Mouse (Mus musculus): ENCODE data around the gene Mapt. TPM values are rescaled to one million over a fixed set of nuclear protein-coding genes. Genes with fewer than 3 reads are reported as not detected.

Mapt gene
- polyA plus RNA-seq, 1 experiment from 2014 or later, result 67.7 TPM

DNA sequence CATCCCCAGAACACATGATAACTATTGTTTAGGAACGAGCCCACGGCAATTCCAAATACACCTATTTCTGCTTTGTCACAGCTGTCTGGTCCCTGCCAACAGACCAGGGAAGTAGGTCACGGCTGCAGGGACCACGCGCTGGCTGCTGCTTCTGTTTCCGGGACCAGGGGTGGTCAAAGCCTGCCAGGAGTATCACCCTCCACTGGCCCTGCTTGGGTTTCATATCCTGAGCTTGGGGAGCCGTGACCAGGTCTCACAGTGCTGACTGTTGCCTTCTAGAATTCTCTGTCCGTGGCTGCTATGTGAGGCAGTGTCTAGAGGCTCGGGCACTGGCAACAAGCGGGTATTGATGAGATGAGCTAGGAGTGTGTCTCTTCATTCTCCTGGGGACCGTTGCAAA is 36.2 kb downstream of the Mapt start:
- Histone ChIP-seq H3K4me3 (no peak overlapping the region), H3K27ac (no peak overlapping the region), H3K36me3 (no peaks in the 10 kb centered on the region), H3K4me1 (replicated peaks) (peaks cover 25% of the 10 kb centered on the region), H3K27me3 (ENCODE audit: insufficient read depth, poor library complexity, severe bottlenecking) (no peaks in the 10 kb centered on the region), H3K9me3 (no peaks in the 10 kb centered on the region)
- DNase-seq (ENCODE audit: low spot score), result no peak
- 88% methylated on average over 11 of the region's 11 CpGs for WGBS

DNA sequence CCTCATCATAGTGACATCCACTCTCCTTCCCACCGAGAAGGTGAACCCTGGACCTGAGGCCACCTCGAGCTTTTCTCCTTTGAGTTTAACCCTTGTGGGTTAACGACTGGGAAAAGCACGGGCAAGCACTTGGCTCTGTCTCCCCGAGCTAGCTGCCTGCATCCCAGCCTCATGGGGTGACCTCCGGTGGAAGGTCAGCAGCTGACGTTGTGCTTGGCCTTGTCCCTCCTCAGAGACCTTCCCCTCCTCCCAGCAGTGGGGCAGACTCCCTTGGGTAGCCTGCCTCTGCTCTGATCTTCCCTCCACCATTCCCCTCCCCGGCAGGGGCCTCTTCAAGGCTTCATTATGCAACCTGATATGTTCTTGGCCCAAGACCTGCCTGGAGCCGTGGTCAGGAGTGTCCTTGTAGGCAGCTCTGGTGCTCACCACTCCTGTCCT is 38.2 kb downstream of the Mapt start:
- Histone ChIP-seq H3K36me3 (no peaks in the 10 kb centered on the region), H3K27me3 (ENCODE audit: insufficient read depth, poor library complexity, severe bottlenecking) (no peaks in the 10 kb centered on the region; the same call in 1 of the 2 replicates), H3K4me3 (no peak overlapping the region), H3K27ac (no peak overlapping the region), H3K4me1 (replicated peaks) (peaks cover 30% of the 10 kb centered on the region), H3K9me3 (no peaks in the 10 kb centered on the region)
- 63% methylated on average over 9 of the region's 9 CpGs for WGBS
- DNase-seq (ENCODE audit: low spot score), result no peak

DNA sequence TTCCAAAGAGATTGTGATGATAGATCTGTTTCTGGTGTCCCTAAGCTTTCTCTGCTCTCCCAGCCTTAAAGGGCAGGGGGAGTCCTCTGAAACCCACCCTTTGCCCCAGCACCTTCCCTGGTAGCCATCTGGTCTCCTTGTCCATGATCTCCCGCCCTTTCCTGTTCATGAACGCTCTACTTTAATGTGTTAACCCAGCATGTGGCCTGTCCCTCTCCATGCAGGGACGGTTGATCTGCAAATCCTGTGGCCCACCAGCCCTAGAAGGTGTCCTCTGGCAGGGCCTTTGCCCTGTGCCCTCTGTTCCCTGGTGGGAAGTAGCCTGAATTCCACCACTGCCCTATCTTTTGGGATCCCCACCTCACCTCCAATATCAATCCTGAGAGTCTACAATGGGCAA is 39.3 kb downstream of the Mapt start:
- H3K9me3 ChIP-seq, result no peaks in the 10 kb centered on the region
- DNase-seq (ENCODE audit: low spot score), result no peak
- peaks cover 30% of the 10 kb centered on the region for H3K4me1 ChIP-seq (replicated peaks)
- H3K27ac ChIP-seq, result no peak overlapping the region
- no peaks in the 10 kb centered on the region for H3K36me3 ChIP-seq
- 72% methylated on average over 3 of the region's 3 CpGs for WGBS
- no peak overlapping the region for H3K4me3 ChIP-seq
- H3K27me3 ChIP-seq (ENCODE audit: insufficient read depth, poor library complexity, severe bottlenecking), result no peaks in the 10 kb centered on the region; the same call in 1 of the 2 replicates

DNA sequence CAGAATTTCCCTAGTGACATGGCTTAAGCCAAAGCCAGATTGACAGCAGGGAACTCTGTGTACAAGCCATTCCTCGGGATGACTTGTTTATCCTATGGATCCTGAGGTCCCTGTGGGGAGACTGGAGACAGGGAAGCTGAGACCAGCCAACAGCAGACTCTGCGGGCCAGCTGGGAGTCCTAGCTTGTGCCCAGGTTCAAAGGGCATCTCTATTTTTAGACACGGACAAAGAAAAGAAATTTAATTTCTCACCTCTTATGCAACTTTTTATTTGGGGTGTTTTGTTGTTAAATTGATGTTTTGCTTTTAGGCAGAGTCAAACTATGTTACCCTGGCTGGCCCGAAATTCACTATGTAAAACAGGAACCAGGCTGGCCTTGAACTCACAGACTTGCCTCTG is 39.7 kb downstream of the Mapt start:
- H3K27ac ChIP-seq, result no peak overlapping the region
- 74% methylated on average over 4 of the region's 4 CpGs for WGBS

DNA sequence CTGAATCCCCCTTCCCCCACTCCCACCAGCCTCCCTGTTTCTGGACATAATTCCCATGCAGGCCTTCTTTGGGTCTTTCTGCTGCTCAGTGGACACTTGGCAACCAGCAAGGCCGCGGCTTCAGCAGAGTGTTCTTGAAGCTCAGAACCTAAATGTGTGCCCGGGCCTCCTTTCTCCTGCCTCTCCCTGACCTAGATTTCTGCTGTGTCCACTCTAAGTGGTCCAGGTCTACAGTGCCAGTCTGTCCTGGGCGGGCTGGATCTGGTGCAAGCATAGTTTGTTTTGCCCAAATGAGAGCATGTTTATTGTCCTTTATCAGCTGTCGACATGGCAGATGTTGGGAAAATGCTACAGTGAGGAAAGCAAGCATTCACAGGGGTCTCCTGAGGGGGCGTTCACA is 40.7 kb downstream of the Mapt start:
- Histone ChIP-seq H3K4me1 (replicated peaks) (peaks cover 30% of the 10 kb centered on the region), H3K27me3 (ENCODE audit: insufficient read depth, poor library complexity, severe bottlenecking) (peaks cover 4% of the 10 kb centered on the region; the same call in 1 of the 2 replicates), H3K9me3 (no peaks in the 10 kb centered on the region), H3K36me3 (no peaks in the 10 kb centered on the region), H3K4me3 (no peak overlapping the region), H3K27ac (no peak overlapping the region)
- no peak for DNase-seq (ENCODE audit: low spot score)
- WGBS, result 82% methylated on average over 6 of the region's 6 CpGs

More for the DNA sequence above, 39.7 kb downstream of the Mapt start:
- peaks cover 30% of the 10 kb centered on the region for H3K4me1 ChIP-seq (replicated peaks)
- H3K27me3 ChIP-seq (ENCODE audit: insufficient read depth, poor library complexity, severe bottlenecking), result no peaks in the 10 kb centered on the region; the same call in 1 of the 2 replicates
- no peaks in the 10 kb centered on the region for H3K9me3 ChIP-seq
- H3K4me3 ChIP-seq, result no peak overlapping the region
- no peak for DNase-seq (ENCODE audit: low spot score)
- H3K36me3 ChIP-seq, result no peaks in the 10 kb centered on the region

DNA sequence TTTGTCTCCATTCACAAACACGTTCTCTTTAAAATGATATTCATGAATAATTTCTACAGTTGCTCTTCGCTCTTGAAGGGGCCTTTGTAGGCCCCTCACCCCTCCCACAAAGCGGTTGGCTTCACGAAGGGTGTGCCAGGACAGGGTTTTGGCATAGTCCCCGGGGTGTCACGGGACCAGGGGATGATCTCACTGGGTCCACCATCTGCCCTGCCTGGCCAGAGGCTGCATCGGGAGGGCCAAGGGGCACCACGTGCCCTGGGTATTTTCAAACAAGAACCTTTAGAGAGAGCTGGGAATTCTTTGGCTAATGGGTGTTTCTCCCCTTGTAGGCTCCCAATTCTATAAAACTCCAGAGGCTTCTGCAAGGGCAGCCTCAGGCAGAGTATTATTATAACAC is 41.2 kb downstream of the Mapt start:
- peaks cover 4% of the 10 kb centered on the region; the same call in 1 of the 2 replicates for H3K27me3 ChIP-seq (ENCODE audit: insufficient read depth, poor library complexity, severe bottlenecking)
- peaks cover 30% of the 10 kb centered on the region for H3K4me1 ChIP-seq (replicated peaks)
- no peak overlapping the region for H3K27ac ChIP-seq
- no peak for DNase-seq (ENCODE audit: low spot score)
- no peaks in the 10 kb centered on the region for H3K9me3 ChIP-seq
- no peaks in the 10 kb centered on the region for H3K36me3 ChIP-seq
- WGBS, result 83% methylated on average over 8 of the region's 8 CpGs
- H3K4me3 ChIP-seq, result no peak overlapping the region

- peaks cover 20% of the 10 kb centered on the region for H3K4me1 ChIP-seq (replicated peaks)
- 87% methylated on average over 7 of the region's 7 CpGs for WGBS
- no peak overlapping the region for H3K4me3 ChIP-seq
- H3K36me3 ChIP-seq, result no peaks in the 10 kb centered on the region
- no peak for DNase-seq (ENCODE audit: low spot score)
- H3K27ac ChIP-seq, result no peak overlapping the region
- H3K9me3 ChIP-seq, result no peaks in the 10 kb centered on the region
- peaks cover 15% of the 10 kb centered on the region; the same call in 1 of the 2 replicates for H3K27me3 ChIP-seq (ENCODE audit: insufficient read depth, poor library complexity, severe bottlenecking)
Observed at GRCm38 (mm10) chr11:104275765-104276164, 44.6 kb downstream of the Mapt start.

DNA sequence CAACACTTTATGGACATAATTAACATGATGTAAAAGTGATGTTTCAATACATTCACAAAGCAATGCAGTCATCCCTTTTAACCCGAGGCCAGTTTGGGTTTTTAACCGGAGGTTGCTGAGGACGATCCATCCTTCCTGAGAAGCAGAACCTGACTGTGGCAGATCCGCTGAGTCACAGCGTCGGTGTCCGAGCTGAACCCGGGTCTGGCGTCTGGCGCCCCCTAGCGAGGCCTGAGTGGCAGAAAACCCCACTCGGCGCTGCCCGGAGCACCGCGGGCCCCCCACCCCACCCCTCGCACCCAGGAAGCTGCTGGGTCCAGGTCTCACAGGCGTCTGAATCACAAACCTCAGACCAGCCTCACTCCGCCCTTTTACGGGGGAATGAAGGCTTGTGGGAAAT is 47.0 kb downstream of the Mapt start:
- H3K4me1 ChIP-seq (replicated peaks), result peaks cover 10% of the 10 kb centered on the region; the same call in 1 of the 2 replicates
- WGBS, result 7% methylated on average over 20 of the region's 20 CpGs
- H3K36me3 ChIP-seq, result peaks cover 5% of the 10 kb centered on the region; the same call in 1 of the 2 replicates
- H3K27ac ChIP-seq, result no peak overlapping the region
- peaks cover 15% of the 10 kb centered on the region; the same call in 1 of the 2 replicates for H3K27me3 ChIP-seq (ENCODE audit: insufficient read depth, poor library complexity, severe bottlenecking)
- H3K9me3 ChIP-seq, result no peaks in the 10 kb centered on the region
- peak; percentile 70 for DNase-seq (ENCODE audit: low spot score)
- 0 out of 2 replicates have a peak overlapping the region, but pooled peaks have one; percentile 9 for H3K4me3 ChIP-seq

DNA sequence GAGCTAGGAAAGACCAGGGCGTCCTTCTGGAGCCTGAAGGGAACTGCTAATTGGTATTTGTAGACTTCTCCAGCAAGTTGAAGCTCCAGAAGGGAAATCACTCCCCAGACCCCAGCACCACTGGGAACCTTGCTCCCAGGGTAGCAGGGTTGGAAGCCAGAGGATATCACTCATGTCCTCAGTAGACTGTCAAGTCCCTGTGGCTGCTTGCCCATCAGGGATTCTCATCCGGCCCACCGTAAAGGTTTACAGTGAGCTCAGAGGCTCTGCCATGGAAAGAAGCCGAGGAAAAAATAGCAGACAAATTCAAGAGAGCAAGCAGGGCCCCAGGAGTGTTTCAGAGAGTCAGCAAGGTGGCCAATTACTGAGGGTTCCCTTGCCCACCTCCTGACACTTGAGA is 47.9 kb downstream of the Mapt start:
- Histone ChIP-seq H3K9me3 (no peaks in the 10 kb centered on the region), H3K27ac (no peak overlapping the region)
- WGBS, result 83% methylated on average over 4 of the region's 4 CpGs

GRCm38 (mm10) chr11:104279538-104279937 is 48.3 kb downstream of the Mapt start:
- H3K4me3 ChIP-seq, result no peak overlapping the region
- no peak for DNase-seq (ENCODE audit: low spot score)
- 0 out of 2 replicates have a peak, but pooled peaks cover 15% of the 10 kb centered on the region for H3K27me3 ChIP-seq (ENCODE audit: insufficient read depth, poor library complexity, severe bottlenecking)
- WGBS, result 74% methylated on average over 3 of the region's 3 CpGs
- H3K9me3 ChIP-seq, result no peaks in the 10 kb centered on the region
- H3K36me3 ChIP-seq, result peaks cover 5% of the 10 kb centered on the region; the same call in 1 of the 2 replicates
- peaks cover 7% of the 10 kb centered on the region; the same call in 1 of the 2 replicates for H3K4me1 ChIP-seq (replicated peaks)
- H3K27ac ChIP-seq, result no peak overlapping the region

More for the DNA sequence above, 47.9 kb downstream of the Mapt start:
- no peak overlapping the region for H3K4me3 ChIP-seq
- H3K36me3 ChIP-seq, result peaks cover 5% of the 10 kb centered on the region; the same call in 1 of the 2 replicates
- peaks cover 7% of the 10 kb centered on the region; the same call in 1 of the 2 replicates for H3K4me1 ChIP-seq (replicated peaks)
- 0 out of 2 replicates have a peak, but pooled peaks cover 15% of the 10 kb centered on the region for H3K27me3 ChIP-seq (ENCODE audit: insufficient read depth, poor library complexity, severe bottlenecking)
- no peak for DNase-seq (ENCODE audit: low spot score)

DNA sequence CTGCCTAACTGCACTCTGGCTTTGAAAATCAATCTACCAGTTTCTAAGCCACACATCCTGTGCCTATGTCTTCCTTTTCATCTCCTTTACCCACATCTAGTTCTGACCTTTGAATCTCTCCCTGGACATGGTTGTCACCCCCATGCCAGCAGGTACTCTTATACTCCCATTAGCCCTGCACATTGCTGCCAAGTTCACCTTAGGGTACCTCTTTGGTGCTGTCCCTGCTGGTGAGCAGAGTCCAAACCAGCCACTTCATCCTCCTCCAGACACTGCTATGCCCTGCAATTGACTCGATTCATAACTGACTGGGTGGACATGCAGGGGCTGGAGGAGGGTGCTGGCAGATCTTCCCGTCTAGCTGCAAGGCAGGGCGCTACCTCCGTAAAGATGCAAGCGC is 50.3 kb downstream of the Mapt start:
- WGBS, result 90% methylated on average over 5 of the region's 5 CpGs
- DNase-seq (ENCODE audit: low spot score), result no peak

GRCm38 (mm10) chr11:104287113-104287512 is 55.9 kb downstream of the Mapt start:
- no peak for DNase-seq (ENCODE audit: low spot score)
- peaks cover 3% of the 10 kb centered on the region; the same call in 1 of the 2 replicates for H3K9me3 ChIP-seq
- H3K27ac ChIP-seq, result no peak overlapping the region
- H3K4me1 ChIP-seq (replicated peaks), result peaks cover 22% of the 10 kb centered on the region
- H3K36me3 ChIP-seq, result peaks cover 12% of the 10 kb centered on the region; the same call in 1 of the 2 replicates
- 96% methylated on average over 18 of the region's 18 CpGs for WGBS
- no peak overlapping the region for H3K4me3 ChIP-seq
- H3K27me3 ChIP-seq (ENCODE audit: insufficient read depth, poor library complexity, severe bottlenecking), result no peaks in the 10 kb centered on the region

More for the DNA sequence above, 50.3 kb downstream of the Mapt start:
- peaks cover 3% of the 10 kb centered on the region; the same call in 1 of the 2 replicates for H3K9me3 ChIP-seq
- H3K4me1 ChIP-seq (replicated peaks), result peaks cover 7% of the 10 kb centered on the region; the same call in 1 of the 2 replicates
- 0 out of 2 replicates have a peak, but pooled peaks cover 11% of the 10 kb centered on the region for H3K27me3 ChIP-seq (ENCODE audit: insufficient read depth, poor library complexity, severe bottlenecking)
- peaks cover 11% of the 10 kb centered on the region; the same call in 1 of the 2 replicates for H3K36me3 ChIP-seq
- no peak overlapping the region for H3K4me3 ChIP-seq
- H3K27ac ChIP-seq, result no peak overlapping the region

DNA sequence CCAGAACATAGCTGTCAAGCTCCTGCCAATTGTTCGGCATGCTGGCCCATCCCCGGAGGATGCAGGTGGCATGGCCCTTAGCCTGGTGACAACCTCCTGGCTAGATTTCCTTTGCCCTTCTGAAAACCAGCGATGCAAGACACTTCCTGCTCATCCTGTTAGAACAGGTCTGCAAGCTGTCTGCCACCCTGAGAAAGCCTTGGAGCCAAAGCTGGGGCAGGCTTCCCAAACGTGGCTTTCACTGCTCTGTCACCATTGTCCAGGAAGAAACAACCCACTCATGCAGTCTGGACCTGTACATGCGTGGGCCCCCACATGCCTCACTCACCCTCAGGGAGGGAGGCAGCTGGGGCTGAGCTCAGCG is 57.6 kb downstream of the Mapt start:
- peaks cover 7% of the 10 kb centered on the region; the same call in 1 of the 2 replicates for H3K36me3 ChIP-seq
- peak overlapping the region; percentile 94 for H3K27ac ChIP-seq
- H3K4me1 ChIP-seq (replicated peaks), result peaks cover 32% of the 10 kb centered on the region
- 51% methylated on average over 6 of the region's 6 CpGs for WGBS
- peaks cover 3% of the 10 kb centered on the region; the same call in 1 of the 2 replicates for H3K9me3 ChIP-seq
- H3K4me3 ChIP-seq, result no peak overlapping the region
- no peaks in the 10 kb centered on the region for H3K27me3 ChIP-seq (ENCODE audit: insufficient read depth, poor library complexity, severe bottlenecking)
- DNase-seq (ENCODE audit: low spot score), result no peak

Data from hindbrain, embryonic 10.5 days (tissue).